Mouse (Mus musculus) heart, adult 11 months (tissue): ENCODE measurements around the gene Nfe2.

Experiments
- DNase-seq: peaks from one replicate; pipeline ENCODE4 v3.0.0; 2022

Nfe2 gene

DNA sequence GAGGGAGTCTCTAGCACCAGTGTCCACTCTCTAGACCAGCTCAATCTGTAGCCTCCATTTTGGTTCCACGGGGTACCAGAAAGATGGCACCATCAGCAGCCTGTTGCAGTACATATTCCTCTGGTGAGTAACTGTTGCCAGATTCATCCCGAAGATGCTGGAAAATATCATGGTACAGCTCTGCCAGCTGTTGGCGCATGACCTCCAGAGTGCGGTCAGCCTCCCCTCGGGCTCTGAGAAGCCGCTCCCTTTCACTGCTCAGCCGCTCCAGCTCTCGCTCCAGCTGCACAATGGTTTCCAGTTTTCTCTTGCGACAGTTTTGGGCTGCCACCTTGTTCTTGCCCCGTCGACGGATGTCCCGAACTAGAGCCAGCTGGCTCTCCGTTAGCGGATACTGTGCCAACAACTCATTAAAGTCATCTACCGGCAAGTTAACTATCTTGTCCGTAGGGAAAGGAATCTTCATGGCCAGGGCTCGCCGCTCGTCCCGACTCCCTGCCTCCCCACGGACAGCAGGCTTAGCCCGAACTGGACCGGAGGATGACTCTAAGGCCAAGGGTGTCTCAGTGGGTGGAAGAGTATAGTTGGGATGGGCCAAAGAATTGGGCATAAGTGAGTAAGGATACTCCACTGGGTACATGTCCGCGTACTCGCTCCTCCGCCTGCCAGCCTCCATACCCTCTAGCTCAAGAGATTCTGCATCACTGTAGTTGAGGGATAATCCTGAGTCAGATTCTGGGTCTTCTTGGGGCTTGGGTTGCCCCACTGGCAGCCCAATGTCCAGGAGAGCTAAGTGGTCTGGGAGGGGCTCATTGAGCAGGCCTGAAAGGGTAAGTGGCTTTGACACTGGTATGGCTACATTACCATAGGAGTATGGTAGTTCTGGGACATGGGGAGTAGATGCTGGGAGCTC, 9.5 kb downstream of the Nfe2 start:
- DNase-seq: peak; percentile 90

DNA sequence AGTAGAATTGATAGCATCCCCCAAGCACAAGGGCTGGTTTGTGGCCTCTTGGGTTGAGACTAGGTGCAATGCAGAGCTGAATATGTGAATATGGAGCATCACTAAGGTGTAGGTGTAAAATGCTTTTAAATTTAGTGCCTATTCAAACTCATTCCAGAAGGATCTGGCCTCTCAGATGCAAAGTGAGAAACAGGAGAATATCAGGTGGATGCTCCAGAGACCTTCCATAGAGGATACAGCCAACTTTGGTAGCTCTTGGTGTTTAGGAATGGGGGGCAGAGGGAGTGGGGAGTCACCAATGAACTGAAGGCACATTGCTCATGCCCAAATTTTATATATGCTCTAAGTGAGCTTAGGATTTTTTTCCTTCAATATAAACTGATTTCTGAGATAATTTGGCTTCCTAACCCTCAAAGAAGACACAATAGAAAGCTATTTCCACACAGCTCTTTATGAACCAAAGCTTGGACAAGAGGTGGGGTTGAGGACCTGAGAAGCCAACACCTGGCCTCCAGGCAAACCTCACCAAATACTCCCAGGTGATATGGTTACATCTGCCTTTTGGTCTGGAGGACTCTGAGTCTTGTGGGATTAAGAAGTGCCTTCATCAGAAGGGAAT, 10.3 kb downstream of the Nfe2 start:
- no peak for DNase-seq

DNA sequence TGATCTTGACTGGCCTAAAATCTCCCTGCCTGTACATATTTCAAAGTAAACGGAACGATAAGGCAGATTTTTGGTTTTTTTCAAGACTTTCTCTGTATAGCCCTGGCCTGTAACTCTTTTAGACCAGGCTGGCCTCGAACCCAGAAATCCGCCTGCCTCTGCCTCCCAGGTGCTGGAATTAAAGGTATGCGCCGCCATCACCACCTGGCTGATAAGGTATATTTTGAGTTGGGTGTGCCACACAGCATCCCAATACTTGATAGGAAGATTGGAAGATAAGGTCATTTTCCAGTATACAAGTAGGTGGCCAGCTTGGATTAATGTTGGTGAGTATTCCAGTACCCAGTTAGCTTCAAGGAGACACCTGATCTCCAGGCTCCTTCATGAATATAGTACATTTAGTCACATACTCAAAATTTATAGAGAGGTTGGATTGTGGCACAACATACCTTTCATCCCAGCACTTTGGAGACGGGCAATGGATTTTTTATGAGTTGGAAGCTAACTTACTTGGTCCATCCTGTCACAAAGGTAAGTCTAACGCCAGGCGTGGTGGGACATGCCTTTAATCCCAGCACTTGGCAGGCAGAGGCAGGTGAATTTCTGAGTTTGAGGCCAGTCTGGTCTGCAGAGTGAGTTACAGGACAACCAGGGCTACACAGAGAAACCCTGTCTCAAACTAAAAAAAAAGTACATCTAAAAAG, 11.0 kb downstream of the Nfe2 start:
- peak; percentile 87 for DNase-seq

DNA sequence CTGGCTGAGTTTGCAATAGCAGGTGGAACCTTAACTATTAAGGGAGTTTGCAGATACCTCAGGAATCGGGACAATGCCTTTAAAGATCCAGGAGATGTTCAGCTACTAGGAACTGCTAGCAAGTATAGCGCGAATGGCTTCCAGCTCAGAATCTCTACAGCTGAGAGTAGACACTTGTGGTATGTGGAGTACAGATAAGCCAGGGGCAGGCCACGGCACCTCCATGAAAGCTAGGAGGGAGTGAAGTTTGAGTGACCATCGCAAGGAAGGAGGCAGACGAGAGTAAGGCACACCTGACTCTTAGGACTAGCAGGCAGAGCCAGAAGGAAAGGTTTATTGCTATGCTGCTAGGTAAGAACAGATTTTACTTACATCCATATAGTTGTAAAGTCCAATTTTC, 12.6 kb downstream of the Nfe2 start:
- DNase-seq: peak; percentile 86

DNA sequence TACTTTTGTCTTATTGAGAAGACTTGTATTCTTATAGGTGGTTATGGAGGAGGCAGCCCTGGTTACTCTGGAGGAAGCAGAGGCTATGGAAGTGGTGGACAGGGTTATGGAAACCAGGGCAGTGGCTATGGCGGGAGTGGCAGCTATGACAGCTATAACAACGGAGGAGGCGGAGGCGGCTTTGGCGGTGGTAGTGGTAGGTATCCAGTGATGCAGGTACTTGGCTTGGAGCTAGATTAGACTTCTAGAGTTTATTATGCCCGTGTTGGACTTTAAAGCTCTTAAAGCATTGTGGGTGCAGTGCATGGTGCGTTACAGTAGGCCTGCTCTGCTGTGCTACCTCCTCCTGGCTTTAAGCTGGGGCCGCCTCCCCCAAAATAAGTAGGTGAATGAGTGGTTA, 15.3 kb downstream of the Nfe2 start:
- peak; percentile 93 for DNase-seq

DNA sequence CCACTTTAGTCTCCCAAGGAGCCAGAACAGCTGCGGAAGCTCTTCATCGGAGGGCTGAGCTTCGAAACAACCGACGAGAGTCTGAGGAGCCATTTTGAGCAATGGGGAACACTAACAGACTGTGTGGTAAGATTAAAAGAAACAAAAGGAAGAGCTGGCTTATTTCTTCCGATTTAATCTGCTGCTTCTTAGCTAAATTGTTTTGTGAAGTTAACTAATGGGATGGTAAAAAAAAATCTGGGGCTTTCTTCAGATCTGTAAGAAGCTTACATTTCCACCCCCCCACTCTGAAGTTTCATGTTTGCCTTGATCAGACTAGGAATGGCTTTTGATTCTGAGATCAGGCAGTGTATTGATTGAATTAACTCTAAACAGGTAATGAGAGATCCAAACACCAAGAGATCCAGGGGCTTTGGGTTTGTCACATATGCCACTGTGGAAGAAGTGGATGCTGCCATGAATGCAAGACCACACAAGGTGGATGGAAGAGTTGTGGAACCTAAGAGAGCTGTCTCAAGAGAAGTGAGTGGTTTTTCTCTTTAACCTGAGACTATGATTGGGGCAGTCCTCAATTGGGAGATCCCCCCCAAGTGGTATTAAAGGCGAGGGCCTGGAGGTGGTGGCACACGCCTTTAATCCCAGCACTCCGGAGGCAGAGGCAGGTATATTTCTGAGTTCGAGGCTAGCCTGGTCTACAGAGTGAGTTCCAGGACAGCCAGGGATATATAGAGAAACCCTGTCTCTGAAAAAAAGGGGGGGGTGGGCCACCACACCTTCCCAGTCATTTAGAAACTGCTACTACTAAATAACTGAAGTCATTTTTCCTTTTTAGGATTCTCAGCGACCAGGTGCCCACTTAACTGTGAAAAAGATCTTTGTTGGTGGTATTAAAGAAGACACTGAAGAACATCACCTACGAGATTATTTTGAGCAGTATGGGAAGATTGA, 16.9 kb downstream of the Nfe2 start:
- peak; percentile 83 for DNase-seq

DNA sequence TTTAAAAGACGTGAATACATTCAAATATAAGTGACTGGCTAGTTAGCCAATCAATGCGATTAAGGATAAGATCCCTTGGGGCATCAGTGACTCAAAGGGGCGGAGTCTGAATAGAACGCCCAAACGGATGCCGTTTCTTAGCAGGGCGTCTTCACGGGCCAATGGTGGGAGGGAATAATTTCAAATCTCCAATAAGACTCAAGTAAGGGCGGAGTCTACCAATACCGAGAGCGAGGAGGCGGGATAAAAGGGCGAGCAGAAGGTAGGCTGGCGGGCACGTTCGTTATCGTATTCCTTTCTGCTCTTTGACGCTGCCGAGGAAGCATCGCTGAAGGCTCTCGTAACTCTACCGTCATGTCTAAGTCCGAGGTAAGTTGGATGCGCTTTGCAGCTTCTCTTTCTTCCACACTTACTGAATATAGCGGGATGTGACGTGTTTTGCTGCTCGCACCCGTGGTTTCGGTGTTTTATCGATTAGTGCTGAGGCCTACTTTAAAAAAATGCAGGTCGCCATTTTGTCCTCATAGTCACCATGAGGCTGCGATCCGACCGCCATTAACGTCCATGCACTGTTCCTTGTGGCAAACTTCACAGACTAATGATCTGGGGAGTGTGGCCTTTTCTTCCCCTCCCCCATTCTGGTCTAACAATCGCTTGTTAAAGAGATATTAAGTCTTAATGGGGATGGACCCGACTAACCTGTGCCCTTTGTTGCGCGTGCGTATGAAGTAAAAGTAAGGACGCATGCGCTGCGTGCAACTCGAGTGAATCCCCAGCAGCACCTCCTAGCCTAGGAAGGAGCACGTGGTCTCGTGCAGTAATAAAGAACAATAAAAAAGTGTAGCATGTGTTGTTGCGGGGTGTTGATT, 17.8 kb downstream of the Nfe2 start, which contains the start of gene Hnrnpa1:
Gene Hnrnpa1, plus strand, starts transcription at position 273 of the 869 bp plus-strand sequence.
- peak; percentile 100 for DNase-seq

DNA sequence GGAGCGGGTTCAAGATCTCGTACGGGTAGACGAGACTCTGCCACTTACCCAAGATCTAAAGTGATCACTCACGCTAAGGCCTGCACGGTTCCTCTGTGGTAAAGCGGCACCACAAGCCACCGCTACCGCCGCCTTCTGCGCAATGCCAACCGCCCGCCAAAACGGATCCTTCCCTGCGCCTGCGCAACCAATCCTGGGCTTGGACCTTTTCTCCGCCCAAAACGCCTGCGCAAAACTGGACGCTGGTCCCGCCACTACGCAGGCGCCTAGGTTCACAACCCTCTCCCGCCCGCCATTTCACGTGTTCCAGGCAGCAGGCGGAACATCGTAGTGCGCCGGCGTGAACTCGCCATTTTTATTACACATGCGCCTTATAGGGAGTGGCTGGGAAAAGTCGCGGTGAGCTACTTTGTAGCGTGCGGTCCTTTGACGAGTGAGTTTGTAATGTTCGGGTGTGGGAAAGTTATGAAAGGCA, 18.5 kb downstream of the Nfe2 start, which contains the start of gene Cbx5:
Gene Cbx5, minus strand, starts transcription at position 132 of the 475 bp plus-strand sequence.
- peak; percentile 100 for DNase-seq

DNA sequence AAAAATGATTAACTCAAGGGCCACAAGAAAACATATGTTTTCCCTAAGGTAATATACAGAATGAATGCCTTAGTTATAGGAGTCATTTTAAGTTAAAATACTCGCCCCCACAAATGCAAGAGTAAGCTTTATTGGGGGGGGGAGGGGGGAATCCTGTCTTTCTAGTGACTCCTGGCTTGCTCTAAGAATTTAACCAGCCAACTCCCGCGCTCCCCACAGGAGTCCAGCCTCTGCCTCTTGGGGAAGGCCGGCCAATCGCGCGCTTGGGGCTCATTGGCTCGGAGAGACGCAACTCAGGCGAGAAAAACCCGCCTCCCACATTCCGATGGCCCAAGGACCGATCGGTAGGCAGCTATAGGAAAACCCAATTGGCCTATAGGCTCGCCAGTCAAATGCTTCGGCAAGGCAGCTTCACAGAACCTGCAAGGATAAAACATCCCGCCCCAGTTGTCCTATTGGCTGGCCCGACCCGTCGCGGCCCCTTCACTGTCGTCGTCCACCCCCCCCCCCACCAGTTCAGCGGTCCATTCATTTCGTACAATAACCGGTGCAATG, 19.0 kb downstream of the Nfe2 start:
- DNase-seq: peak; percentile 100

DNA sequence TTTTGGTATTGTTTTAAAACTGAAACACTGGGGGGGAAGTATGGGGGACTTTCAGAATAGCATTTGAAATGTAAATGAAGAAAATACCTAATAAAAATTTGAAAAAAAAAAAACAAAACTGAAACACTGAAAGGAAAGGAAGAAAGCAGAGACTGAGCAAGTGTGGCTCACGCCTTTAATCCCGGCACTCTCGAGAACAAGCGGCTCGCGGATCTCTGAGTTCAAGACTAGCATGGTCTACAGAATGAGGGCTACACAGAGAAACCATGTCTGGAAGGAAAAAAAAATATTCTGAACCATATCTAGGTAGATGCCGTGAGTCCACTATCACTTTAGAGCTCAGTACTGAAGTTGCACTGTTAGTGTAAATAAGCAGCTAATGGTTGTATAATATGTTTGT, 20.9 kb downstream of the Nfe2 start:
- peak; percentile 70 for DNase-seq

DNA sequence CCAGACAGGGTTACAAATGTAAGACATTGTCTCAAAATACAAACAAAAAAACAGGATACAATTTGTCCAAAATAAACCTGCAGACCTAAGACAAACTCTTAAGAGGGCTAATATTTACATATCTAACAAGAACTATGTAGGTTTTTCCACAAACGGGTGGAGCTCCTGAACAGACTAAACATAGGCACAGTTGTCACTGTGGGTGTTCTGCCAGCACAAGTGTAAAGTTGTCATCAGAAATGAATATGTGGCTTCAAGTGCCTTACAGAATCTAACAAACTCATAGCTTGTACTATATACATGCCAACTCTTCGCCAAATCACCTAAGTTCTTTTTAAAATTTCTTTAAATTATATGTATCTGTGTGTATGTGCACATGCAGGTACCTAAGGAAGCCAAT, 25.1 kb downstream of the Nfe2 start:
- peak; percentile 1 for DNase-seq

DNA sequence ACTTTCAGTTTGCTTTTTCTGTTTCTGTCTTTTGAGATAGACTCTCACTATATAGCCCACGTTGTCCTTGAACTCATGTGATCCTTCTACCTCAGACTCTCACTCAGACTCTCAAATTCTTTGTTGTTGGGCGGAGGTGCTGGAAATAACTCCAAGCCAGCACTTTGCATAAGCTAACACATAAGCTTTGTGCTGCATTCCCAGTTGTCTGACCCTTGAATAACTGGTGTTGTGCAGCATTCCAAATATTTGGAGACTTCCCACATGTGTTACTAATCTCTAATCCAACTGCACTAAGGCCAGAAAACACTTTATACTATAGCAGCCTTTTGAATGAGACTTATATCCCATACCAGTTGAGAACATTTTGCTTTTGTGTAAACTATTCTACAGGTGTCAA, 29.3 kb downstream of the Nfe2 start:
- DNase-seq: peak; percentile 56

DNA sequence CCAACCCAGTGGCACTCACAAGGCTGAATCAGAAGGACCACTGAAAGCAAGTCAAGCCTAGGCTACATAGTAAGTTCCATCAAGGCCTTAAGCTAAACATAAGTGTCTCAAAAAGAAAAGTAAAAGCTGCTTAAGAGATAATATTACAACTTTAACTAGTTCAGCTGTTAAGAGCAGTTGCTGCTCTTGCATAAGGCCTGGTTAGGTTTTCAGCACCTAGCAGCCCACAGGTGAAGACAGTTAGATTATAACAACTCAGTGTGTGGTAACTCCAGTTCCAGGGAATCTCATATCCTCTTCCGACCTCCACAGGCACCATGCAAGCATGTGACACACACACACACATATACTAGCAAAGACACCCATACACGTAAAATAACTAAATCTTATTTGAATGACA, 30.6 kb downstream of the Nfe2 start:
- DNase-seq: no peak

DNA sequence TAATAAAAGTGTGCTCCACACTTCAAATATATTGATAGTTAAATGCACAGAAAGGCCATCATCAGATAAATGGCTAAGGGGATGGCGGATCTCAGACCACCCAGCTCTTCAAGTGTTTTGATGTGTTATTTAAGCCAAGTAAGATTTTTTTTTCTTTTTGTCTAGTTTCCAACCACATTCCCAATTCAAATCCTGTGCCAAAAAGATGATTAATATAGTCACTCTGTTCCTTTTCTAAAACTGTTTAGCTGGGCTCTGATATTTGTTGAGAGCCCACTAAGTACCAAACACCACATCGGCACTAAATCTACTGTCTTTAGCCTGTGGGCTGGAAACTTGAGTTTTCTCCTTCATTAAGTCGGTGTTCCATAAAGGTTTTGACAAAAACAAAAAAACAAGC, 31.2 kb downstream of the Nfe2 start:
- DNase-seq: no peak

DNA sequence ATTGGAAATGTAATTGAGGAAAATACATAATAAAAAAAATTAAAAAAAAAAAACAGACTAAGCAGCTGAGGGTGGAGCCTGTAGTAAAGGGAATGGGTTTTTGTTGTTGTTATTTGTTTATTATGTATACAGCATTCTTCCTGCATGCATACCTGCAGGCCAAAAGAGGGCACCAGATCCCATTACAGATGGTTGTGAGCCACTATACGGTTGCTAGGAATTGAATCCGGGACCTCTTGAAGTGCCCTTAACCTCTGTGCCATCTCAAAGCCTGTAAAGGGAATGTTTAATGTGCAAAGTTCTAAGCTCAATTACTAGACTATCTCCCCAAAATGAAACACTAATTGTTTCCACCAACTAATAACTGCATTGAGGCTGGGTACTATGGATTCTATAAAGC, 34.0 kb downstream of the Nfe2 start:
- DNase-seq: no peak

DNA sequence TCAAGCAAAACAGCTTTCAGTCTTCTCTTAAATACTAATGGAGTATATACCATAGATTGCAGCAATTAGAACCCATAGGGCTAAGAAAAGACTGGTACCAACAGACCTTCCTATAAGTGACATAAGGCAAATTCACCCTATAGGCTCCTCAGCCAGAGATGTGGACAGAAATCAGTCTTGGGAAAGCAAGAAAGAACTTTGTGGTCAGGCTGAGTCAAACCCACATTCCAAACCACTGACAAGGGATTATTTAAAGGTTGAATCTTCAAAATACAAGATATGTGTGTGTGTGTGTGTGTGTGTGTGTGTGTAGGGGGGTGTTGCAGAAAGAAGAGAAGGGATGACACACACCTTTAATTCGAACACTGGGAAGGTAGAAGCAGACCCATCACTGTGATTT, 36.8 kb downstream of the Nfe2 start:
- peak; percentile 33 for DNase-seq

DNA sequence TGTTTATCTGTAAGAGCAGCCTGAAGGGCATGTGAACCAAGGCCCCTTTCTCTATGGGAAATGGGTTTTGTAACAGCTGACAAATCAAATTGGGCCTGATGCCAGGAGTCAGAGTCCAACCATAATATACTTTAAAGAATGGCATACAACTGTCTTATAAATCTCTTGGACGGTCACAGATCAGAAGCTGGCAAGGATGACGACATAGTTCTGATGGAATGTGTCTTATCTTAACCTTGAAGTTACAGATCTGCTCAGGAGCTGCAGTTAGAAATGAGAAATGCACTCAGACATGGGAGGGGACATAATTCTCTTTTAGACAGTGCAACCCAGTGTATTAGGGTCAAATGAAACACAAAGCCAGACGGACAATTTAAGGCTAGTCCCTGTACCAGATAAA, 37.4 kb downstream of the Nfe2 start:
- peak; percentile 49 for DNase-seq

DNA sequence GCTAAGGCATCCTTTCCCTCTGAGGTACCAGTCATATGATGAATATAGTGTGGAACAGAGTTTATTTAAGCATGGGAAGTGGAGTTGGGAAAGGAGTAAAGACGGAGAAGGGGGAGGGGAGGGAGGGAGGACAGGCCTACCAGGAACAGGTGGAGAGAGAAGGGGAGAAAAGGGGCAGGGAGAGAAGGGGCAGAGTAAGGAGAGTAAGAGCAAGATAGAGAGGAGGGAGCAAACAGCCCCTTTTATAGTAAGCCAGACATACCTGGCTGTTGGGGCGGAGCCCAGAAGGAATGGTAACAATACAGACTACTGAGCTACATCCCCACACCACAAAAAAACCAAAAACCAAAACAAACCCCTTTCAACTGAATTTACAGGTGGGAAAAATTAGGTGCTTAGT, 42.2 kb downstream of the Nfe2 start:
- peak; percentile 89 for DNase-seq

DNA sequence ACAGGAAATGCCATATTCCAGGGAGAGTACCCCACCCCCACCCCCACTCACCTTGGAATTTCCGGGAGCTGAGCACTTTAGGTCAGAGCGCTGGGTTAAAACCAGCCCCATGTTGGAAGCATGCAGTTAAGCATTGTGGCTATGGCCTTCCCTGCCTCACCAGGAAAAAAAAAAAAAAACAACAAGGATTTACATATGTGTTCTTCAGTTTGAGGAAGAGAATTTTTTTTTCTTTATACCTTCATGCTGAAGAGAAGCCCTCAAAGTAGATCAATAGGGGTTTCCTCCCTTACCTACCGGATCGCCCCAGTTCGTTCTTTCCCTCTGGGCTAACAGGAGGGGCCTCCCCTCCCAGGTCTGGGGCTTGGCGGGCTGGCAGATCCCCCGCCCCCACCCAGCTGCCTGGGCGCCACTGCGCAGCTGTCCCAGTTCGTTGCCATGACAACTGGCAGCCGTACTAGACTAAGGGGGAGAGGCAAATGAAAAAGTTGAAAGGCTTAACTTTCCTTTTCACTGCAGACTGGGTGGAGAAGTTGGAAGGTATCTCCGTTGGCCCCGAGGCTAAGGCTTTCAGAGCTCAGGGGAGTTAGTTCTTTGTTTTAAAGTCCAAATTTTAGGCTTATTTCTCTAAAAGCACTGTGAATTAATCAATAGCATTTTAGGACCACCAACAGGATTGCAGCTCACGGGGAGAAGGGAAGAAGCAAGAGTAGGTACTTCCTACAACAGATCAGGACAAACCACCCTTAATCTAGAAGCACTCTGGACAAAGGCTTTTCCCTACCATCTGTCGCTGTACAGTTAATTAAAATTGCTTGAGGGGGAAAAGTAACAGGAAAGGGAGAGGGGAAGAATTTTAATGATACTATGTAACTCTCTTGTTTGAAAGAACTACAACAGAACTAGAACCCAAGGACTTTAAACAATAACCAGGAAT, 43.0 kb downstream of the Nfe2 start:
- DNase-seq: peak; percentile 99

DNA sequence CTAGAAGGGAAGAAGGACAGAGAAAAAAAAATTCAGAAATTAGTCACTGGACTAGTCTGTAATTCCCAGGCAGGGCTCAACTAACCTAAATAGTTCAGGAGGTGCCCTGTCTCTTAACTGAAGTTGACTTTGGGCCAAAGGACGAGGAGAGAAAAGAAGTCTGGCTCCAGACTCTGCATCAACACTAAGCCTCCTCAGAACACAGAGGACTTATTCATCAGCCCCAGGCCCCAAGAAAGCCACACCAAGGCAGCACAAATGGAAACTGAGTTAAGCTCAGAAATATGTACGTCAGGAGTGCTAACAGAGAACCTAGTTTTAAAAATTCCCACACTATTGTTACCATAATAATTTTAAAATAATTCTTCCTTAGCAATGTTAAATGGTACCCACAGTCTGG, 44.1 kb downstream of the Nfe2 start:
- DNase-seq: peak; percentile 81
